Mouse (Mus musculus): ENCODE data around the gene Atp6v0e. TPM values are rescaled to one million over a fixed set of nuclear protein-coding genes. Genes with fewer than 3 reads are reported as not detected.
A peak's percentile ranks its signal among the peaks of the same experiment; 100 is the strongest.

Atp6v0e gene
- total RNA-seq, 2 experiments from 2014 or later = 28.7 to 31.2 TPM

DNA sequence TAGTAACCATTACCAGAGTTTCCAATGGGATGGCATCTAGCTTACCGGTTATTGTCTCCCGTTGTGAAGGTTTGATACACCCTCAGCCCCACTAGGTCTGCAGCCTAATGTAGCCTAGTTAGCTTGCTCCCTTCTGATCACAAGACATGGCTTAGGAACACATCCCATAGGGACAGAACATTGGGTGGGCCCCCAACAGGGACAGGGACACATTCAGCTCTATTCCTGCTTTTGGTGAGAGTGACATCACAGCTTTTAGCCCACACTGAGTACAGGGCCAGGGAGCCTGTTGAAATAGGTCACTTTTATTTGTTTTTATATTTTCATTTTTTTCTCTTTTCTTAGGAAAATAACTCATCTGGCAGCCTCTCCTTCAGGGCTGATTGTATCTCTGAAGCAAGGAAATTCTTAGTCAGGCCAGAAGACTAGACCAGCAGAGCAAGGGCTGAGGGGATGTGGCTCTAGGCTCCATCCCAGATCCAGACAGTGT is 37.5 kb upstream of the Atp6v0e start:
- Histone ChIP-seq H3K27ac (peak overlapping the region; percentile 77), H3K4me3 (peak overlapping the region; percentile 38; the same call in 1 of the 2 replicates)
- intact Hi-C loops (cut with DNase I) = loop anchor here (2.0 kb wide), 1 partner anchor 29 kb away; no protein-coding TSS in a partner anchor
- no peak for DNase-seq
- no peak for TF ChIP-seq CTCF (IDR thresholded peaks at IDR 0.05)

DNA sequence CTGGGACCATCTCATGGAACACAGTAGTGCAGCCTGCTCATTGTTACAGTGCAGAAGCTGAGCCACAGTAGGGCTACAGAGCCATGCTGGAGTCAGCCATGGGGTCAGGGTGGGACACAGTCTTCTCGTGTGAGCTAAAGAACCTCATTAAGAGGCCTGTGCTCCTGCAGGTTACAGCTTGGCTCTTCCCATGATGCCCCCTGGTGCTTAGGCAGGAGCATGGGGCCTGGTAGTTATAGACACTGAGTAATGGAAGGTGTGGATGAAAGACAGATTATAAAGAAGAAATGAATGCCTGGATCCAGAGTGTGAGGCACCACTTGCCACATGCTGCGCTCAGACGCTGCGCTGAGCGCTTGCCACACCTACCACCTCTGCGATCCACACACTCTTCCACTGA is 34.6 kb upstream of the Atp6v0e start:
- Histone ChIP-seq H3K4me3 (no peak overlapping the region), H3K27ac (no peak overlapping the region)
- TF ChIP-seq CTCF (IDR thresholded peaks at IDR 0.05) = peak; percentile 25; the same call in 1 of the 2 replicates
- intact Hi-C loops (cut with DNase I) = no loop called here
- no peak for DNase-seq

DNA sequence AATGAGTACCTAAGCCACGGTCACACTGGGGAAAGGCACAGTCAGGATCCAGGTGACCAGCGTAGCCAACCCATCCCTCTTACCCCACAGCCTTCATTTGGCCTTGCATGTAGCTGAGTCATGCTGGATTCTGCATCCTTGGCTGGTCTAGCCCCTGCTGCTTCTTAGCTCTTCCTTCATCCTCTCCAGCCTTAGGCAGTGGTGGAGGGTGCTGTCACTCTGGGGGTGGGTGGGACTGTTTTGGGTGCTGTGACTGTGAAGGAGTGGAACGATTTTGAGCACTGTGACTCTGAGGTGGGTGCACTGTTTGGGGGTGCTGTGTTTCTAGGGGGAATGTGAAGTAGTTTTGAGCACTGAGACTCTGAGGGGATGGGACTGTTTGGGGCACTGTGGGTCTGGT is 34.1 kb upstream of the Atp6v0e start:
- DNase-seq = no peak
- TF ChIP-seq CTCF (IDR thresholded peaks at IDR 0.05) = no peak
- Histone ChIP-seq H3K27ac (no peak overlapping the region), H3K4me3 (no peak overlapping the region)
- intact Hi-C loops (cut with DNase I) = no loop called here

DNA sequence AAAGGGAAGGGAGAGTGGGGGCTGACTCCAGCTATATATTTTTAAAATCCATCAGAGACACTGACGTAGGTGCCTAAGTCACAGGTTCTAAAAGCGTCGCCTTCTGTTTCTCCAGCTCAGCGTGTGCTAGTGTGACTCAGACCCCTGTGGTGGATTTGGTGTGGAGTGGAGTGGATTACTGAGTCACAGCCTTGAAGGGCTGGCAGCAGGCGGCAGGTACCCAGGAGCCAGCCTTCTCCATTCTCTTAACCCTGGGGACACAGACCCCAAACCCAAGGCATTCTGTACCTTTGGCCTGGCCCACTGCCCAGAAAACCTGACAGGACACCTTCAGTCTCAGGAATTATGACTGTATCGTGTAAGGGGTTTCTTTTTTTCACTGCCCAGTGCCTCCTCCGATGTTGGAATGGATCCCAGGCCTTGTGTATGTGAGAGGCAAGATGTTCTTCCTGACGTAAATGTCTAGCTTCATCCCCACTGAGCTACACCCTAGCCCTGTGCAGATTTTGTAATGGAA is 31.2 kb upstream of the Atp6v0e start:
- intact Hi-C loops (cut with DNase I) = loop anchor here (10.0 kb wide), 1 partner anchor 317 kb away; no protein-coding TSS in a partner anchor
- TF ChIP-seq CTCF (IDR thresholded peaks at IDR 0.05) = no peak
- no peak overlapping the region for H3K27ac ChIP-seq
- DNase-seq = no peak
- no peak overlapping the region for H3K4me3 ChIP-seq

DNA sequence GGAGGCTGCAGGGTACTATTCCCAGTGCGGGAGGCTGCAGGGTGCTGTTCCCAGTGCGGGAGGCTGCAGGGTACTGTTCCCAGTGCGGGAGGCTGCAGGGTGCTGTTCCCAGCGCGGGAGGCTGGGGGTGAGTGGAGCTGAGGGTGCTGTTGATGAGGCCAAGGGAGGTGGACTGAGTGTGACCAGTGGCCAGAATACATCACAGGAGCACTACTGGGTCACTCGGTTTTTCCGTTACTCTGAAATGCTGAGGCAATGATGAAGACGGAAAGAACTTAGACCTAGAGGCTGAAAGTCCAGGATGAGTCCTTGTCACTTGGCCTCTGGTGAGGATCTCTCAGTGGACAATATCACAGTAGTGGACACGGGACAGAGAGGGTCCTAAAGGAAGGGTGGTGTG is 29.8 kb upstream of the Atp6v0e start:
- no peak overlapping the region for H3K4me3 ChIP-seq
- no peak for DNase-seq
- intact Hi-C loops (cut with DNase I) = loop anchor here (10.0 kb wide), 1 partner anchor 318 kb away; no protein-coding TSS in a partner anchor
- H3K27ac ChIP-seq = peak overlapping the region; percentile 59
- TF ChIP-seq CTCF (IDR thresholded peaks at IDR 0.05) = no peak

DNA sequence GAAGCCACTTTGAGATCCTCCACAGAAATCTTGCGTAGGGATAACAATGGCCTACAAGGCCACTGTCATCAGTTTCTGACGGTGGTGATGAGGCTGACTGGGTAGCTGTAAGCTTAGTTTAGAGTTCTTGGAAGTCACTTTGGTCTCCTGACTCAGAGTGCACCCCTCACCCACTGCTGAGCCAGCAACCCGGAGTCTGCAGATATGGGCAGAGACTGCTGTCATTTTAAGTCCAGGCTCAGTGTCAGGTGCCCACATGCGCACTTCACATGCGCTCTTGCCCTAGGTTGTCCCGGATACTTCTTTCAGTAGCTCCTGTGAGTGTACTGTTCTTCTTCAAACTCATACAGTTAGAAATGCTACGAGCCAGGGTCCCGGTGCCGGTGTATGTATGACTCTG is 29.1 kb upstream of the Atp6v0e start:
- DNase-seq = no peak
- intact Hi-C loops (cut with DNase I) = loop anchor here (10.0 kb wide), 1 partner anchor 319 kb away; no protein-coding TSS in a partner anchor
- Histone ChIP-seq H3K4me3 (no peak overlapping the region), H3K27ac (peak overlapping the region; percentile 59)
- no peak for TF ChIP-seq CTCF (IDR thresholded peaks at IDR 0.05)

DNA sequence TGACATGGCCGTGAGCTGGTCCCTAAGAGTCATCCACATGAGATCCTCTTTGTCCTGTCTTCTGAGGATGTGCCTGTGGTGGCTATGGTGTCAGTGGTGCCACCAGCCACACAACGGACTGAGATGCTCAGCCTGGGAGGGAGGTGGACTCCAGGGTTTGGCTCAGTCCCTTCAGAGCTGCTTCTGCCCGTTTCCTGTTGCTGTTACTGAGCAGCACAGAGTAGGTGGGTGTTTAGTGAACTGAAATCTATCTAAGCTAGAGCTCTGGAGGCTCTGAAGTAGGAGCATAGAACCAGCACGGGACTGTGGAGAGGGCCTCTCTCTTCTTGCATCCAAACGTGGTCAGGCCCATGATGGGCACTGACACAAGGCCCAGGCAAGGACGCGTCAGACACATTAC is 28.5 kb upstream of the Atp6v0e start:
- no peak for DNase-seq
- no peak overlapping the region for H3K4me3 ChIP-seq
- H3K27ac ChIP-seq = no peak overlapping the region
- no peak for TF ChIP-seq CTCF (IDR thresholded peaks at IDR 0.05)
- intact Hi-C loops (cut with DNase I) = loop anchor here (10.0 kb wide), 1 partner anchor 320 kb away; no protein-coding TSS in a partner anchor

DNA sequence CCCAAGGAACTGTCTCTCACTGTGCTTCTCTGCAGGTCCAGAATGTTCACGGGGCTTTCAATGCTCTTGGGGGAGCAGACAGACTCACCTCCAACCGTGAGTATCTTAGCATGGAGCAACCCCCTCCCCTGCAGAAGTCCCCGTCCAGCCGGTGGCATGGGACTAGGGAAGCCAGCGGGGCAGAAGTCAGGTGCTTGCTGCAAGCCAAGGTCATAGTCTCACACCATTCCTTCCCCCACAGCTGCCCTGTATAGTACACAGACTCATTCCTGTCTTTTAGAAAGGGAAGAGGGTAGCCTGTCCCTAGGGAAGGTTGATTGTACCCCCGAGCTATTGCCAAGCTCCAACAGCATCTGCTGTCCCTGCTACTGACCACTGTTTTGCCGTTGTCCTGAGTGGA is 27.1 kb upstream of the Atp6v0e start:
- no peak for DNase-seq
- H3K4me3 ChIP-seq = no peak overlapping the region
- no peak overlapping the region for H3K27ac ChIP-seq
- intact Hi-C loops (cut with DNase I) = loop anchor here (5.0 to 10.0 kb wide), 3 partner anchors 39 to 321 kb away; partner anchors contain the start of genes Dusp1 and Ergic1
- TF ChIP-seq CTCF (IDR thresholded peaks at IDR 0.05) = no peak

DNA sequence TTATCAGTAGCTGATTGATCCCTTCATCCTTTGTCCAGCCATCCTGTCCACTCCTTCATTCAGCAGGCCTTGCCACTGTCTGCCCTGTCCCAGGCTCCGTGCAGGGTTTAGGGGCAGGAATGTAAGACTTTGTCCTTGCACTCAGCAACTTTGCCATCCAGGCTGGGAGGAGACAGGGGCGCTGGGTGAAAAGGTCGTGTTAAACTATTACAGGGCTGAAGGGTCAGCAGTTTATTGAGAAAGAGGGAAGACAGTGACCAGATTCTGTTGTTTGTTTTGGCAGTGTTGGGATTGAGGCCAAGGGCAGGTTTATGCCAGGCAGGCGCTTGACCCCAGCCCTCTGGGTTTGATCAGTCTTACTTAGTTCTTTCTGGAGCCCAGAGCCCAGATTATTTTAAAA is 25.2 kb upstream of the Atp6v0e start:
- DNase-seq = no peak
- Histone ChIP-seq H3K27ac (peak overlapping the region; percentile 78), H3K4me3 (no peak overlapping the region)
- no peak for TF ChIP-seq CTCF (IDR thresholded peaks at IDR 0.05)
- intact Hi-C loops (cut with DNase I) = loop anchor here (1.0 to 10.0 kb wide), 5 partner anchors 41 to 323 kb away; partner anchors contain the start of genes Dusp1 and Ergic1

DNA sequence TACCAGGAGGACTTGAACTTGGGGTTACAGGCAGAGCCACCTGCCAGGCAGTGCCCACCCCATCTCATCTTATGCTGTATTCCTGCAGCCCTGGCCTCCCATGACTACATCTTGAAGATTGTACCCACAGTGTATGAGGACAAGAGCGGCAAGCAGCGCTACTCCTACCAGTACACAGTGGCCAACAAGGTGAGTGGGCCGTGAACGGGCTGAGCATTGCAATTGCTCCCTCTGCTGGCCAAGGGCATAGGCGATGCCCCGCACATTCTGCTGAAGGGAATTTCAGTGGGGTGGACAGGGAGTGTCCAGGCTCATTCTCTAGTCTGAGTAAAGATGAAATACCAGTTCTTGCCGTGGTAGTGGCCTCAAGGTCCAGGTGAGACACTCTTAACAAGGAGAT is 24.4 kb upstream of the Atp6v0e start:
- TF ChIP-seq CTCF (IDR thresholded peaks at IDR 0.05) = peak; percentile 99
- H3K4me3 ChIP-seq = peak overlapping the region; percentile 41
- peak overlapping the region; percentile 78 for H3K27ac ChIP-seq
- peak; percentile 89 for DNase-seq
- intact Hi-C loops (cut with DNase I) = loop anchor here (1.0 to 10.0 kb wide), 5 partner anchors 41 to 324 kb away; partner anchors contain the start of genes Dusp1 and Ergic1

DNA sequence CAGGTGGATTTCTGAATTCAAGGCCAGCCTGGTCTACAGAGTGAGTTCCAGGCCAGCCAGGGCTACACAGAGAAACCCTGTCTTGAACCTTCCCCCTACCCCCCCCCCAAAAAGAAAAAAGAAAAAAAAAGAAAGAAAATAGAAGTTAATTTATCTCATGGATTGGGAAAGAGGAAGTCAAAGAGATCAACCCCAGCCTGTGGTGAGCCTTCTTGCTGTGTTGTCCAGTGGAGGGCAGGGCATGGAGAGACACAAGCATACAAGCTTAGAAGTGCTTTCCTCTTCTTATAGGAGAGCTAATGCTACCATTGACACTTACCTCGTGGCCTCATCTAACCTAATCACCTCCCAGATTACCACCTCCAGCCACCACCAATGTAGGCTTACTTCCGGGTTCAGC is 23.2 kb upstream of the Atp6v0e start:
- H3K4me3 ChIP-seq = no peak overlapping the region
- H3K27ac ChIP-seq = no peak overlapping the region
- intact Hi-C loops (cut with DNase I) = loop anchor here (2.0 to 10.0 kb wide), 4 partner anchors 42 to 325 kb away; partner anchors contain the start of genes Dusp1 and Ergic1
- TF ChIP-seq CTCF (IDR thresholded peaks at IDR 0.05) = no peak
- DNase-seq = no peak

DNA sequence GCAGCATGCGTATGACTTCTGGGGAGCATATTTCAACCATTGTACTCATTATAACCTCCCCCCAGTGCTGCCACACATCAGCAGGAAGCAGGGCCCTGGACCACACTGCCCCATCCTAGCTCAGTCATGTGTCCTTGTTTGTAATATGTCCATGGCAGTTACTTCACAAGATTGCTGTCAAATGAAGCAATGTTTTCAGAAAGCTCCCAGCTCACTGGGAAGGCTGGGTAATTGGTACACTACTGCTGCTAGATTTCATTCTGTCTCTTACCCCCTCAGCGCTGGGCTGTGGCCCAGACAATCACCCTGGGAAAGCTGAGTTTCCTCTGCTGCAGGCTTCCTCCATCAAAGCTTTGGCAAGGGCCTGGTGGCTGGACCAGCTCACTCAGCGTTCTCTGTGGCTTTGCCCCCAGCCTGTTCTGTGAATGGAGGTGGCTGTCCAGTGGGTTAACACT is 22.7 kb upstream of the Atp6v0e start:
- H3K27ac ChIP-seq = no peak overlapping the region
- H3K4me3 ChIP-seq = no peak overlapping the region
- intact Hi-C loops (cut with DNase I) = no loop called here
- DNase-seq = no peak
- TF ChIP-seq CTCF (IDR thresholded peaks at IDR 0.05) = no peak

DNA sequence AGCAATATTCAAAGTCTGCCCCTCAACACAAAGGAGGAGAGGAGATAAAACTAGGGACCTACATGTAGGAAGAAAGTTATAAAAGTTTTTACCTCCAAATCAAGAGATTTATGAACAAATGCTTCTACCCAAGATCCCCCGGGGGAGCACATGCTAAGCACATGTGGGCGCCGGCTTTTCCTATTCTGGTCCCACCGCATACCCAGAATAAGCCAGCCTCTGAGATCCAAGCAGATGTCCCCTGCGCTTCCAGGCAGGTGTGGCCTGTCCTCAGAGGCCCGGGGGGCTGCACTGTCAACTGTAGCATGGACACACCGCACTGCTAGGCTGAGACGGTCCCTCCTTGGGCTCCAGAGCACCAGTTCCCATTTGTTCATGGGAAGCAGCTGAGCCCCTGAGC is 19.6 kb upstream of the Atp6v0e start:
- TF ChIP-seq CTCF (IDR thresholded peaks at IDR 0.05) = no peak
- Histone ChIP-seq H3K4me3 (no peak overlapping the region), H3K27ac (no peak overlapping the region)
- intact Hi-C loops (cut with DNase I) = no loop called here
- DNase-seq = no peak

DNA sequence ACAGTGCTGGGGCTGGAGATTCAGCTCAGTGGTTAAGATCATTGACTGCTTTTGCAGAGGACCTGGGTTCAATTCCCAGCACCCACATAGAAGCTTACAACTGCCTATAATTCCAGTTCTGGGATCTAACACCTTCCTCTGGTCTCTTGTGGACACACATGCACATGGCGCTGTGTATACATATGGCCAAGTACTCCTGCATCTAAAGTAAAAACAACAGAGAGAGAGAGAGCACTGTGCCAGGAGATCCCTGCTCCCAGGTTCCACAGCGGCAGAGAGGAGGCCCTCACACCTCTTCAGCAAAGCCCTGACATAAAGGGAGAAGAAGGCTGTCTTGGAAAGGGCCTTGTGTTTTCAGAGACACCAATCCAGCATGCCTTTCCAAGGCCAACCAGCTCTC is 19.0 kb upstream of the Atp6v0e start:
- intact Hi-C loops (cut with DNase I) = no loop called here
- TF ChIP-seq CTCF (IDR thresholded peaks at IDR 0.05) = no peak
- no peak for DNase-seq
- Histone ChIP-seq H3K27ac (no peak overlapping the region), H3K4me3 (no peak overlapping the region)

All from gastrocnemius, adult 2 months (tissue).